Mouse (Mus musculus) C2C12 (cell line): ENCODE measurements at regions not wholly inside any gene's neighbourhood (a gene's known extent, or its start where the extent isn't known, plus 50 kb on each side); places are given as distances from the start of the nearest gene placed in this dataset.

ENCODE experiments used
- CTCF ChIP-seq: IDR thresholded peaks from one replicate; pipeline ENCODE4 v1.5.1; 2011; ENCODE audit not compliant: control insufficient read depth, insufficient read depth, insufficient read length
- MAX ChIP-seq: IDR thresholded peaks from one replicate; pipeline ENCODE4 v1.6.1; 2011; ENCODE audit warnings: mild to moderate bottlenecking, control low read depth
- MYOD1 ChIP-seq: IDR thresholded peaks from one replicate; pipeline ENCODE4 v1.6.1; 2011; ENCODE audit warnings: low read depth; ENCODE audit not compliant: control insufficient read depth, insufficient read length
- USF1 ChIP-seq: IDR thresholded peaks from one replicate; pipeline ENCODE4 v1.6.1; 2011; ENCODE audit warnings: low read depth, mild to moderate bottlenecking, control low read depth, moderate library complexity

GRCm38 (mm10) chr9:50408845-50409244 is 64.1 kb upstream of the Rpl10-ps3 start:
- no peak for TF ChIP-seq CTCF
- TF ChIP-seq MAX = no peak
- TF ChIP-seq MYOD1 = no peak
- no peak for TF ChIP-seq USF1
